Mouse (Mus musculus) stomach, embryonic 16.5 days (tissue): ENCODE measurements around the gene Ctsll3. TPM values are rescaled to one million over a fixed set of nuclear protein-coding genes. Genes with fewer than 3 reads are reported as not detected.
A peak's percentile ranks its signal among the peaks of the same experiment; 100 is the strongest.

Source experiments
- ATAC-seq: fragments of 200-750 bp; cut with Nextera tagmentation; 2 replicates; pipeline ENCODE4 v1.8.0; 2017; ENCODE audit warnings: moderate number of reproducible peaks, moderate TSS enrichment; ENCODE audit not compliant: insufficient read depth, low FRiP score
- H3K27ac ChIP-seq: fragments of 300-500 bp; sonication (generic); 2 replicates; pipeline ENCODE4 v1.5.1; 2014; ENCODE audit warnings: low read length
- H3K27me3 ChIP-seq: fragments of 300-500 bp; sonication (generic); 2 replicates; pipeline ENCODE4 v1.6.1; 2014; ENCODE audit warnings: low read length, control low read depth, mixed read lengths; ENCODE audit not compliant: control insufficient read depth, insufficient read depth
- H3K36me3 ChIP-seq: fragments of 300-500 bp; sonication (generic); 2 replicates; pipeline ENCODE4 v1.6.1; 2014; ENCODE audit warnings: low read length; ENCODE audit not compliant: control insufficient read depth, insufficient read depth
- H3K4me1 ChIP-seq: fragments of 300-500 bp; sonication (generic); 2 replicates; pipeline ENCODE4 v1.6.1; 2014; ENCODE audit warnings: low read length, control low read depth, mixed read lengths; ENCODE audit not compliant: control insufficient read depth, insufficient read depth
- H3K4me2 ChIP-seq: fragments of 300-500 bp; sonication (generic); 2 replicates; pipeline ENCODE4 v1.6.1; 2014; ENCODE audit warnings: low read depth, low read length, mixed read lengths
- H3K4me3 ChIP-seq: fragments of 300-500 bp; sonication (generic); replicated peaks from 2 replicates; pipeline ENCODE4 v1.5.1; 2014; ENCODE audit warnings: mild to moderate bottlenecking, low read length
- H3K9ac ChIP-seq: fragments of 300-500 bp; sonication (generic); 2 replicates; pipeline ENCODE4 v1.6.1; 2014; ENCODE audit warnings: low read length
- H3K9me3 ChIP-seq: fragments of 300-500 bp; sonication (generic); replicated peaks from 2 replicates; pipeline ENCODE4 v1.6.1; 2016; ENCODE audit warnings: low read length, control low read depth; ENCODE audit not compliant: control insufficient read depth
- WGBS: fragments of 180-500 bp; shearing (Covaris S2); extraction: QIAGEN DNeasy Blood & Tissue Kit; methylation state at CpG from one replicate; pipeline ENCODE4 v1.1.7; 2014; 5-methylcytosine and 5-hydroxymethylcytosine counted together
- polyA plus RNA-seq: library from polyadenylated mRNA; unstranded; fragments of >200 nt; fragmentation: Nextera tagmentation; extraction: Ambion mirVana; gene quantifications from 2 replicates; pipeline ENCODE4 v1.2.1, GENCODE M21; 2015

The Ctsll3 gene
- not detected in 2 replicates for polyA plus RNA-seq

DNA sequence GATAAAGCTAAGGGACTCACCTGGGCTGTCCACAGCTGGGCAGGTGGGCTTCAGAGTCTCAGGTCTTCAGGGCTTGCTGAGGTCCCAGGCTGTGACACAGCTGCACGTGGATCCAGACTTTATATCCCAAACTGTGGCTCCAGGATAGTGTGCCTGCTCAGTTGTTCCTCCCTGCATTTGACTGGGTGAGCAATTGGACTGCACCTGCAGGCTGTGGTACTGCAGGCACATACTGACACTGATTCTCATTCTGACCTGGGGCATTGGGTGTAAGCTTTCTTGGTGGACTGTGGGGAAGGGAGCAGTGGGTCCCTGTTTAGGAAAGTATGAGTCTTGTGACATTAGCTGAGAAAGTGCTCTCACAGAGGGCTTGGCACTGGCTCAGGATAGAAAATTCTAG is at the start of gene Ctsll3:
Gene Ctsll3 (minus strand): TSS at position 101 of the 400 bp plus-strand sequence.
- Histone ChIP-seq H3K4me2 (no peak within 1 kb of the TSS), H3K27ac (no peak within 1 kb of the TSS), H3K4me1 (no peaks in the 10 kb centered on the region), H3K27me3 (no peaks in the 10 kb centered on the region), H3K9ac (no peak within 1 kb of the TSS), H3K4me3 (no peak within 1 kb of the TSS), H3K9me3 (no peaks in the 10 kb centered on the region), H3K36me3 (no peaks in the 10 kb centered on the region)
- ATAC-seq: no peak
- 52% methylated on average over 1 of the region's 1 CpGs for WGBS

GRCm38 (mm10) chr13:60848241-60849120 is 45.8 kb upstream of the Ctsll3 start:
- Histone ChIP-seq H3K27me3 (no peaks in the 10 kb centered on the region), H3K9ac (no peak overlapping the region), H3K36me3 (no peaks in the 10 kb centered on the region), H3K4me3 (no peak overlapping the region), H3K9me3 (no peaks in the 10 kb centered on the region), H3K4me2 (no peak overlapping the region), H3K27ac (peak overlapping the region; percentile 15; the same call in 1 of the 2 replicates), H3K4me1 (no peaks in the 10 kb centered on the region)
- WGBS: 79% methylated on average over 4 of the region's 4 CpGs
- peak; percentile 40; the same call in 1 of the 2 replicates for ATAC-seq

DNA sequence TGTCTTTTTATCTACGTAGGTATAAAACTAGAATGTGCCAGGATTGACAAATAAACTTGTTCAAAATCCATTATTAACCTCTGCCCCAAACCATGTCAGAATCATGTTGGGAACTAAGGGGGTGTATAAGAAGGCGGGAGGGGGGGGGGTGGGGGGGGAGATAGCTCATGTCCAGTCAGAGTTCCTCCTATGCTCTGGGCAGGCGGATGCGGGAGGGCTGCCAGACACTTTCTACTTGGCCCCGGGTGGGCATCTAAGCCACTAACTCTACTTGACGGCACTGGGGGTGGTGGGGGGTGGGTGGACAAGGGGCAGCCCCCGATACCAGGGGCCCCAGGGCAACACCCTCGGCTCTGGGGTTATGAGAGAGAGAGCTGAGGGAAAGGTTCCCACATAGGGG is 40.5 kb upstream of the Ctsll3 start:
- 81% methylated on average over 8 of the region's 8 CpGs for WGBS
- H3K9me3 ChIP-seq: no peaks in the 10 kb centered on the region
- no peak overlapping the region for H3K4me2 ChIP-seq

DNA sequence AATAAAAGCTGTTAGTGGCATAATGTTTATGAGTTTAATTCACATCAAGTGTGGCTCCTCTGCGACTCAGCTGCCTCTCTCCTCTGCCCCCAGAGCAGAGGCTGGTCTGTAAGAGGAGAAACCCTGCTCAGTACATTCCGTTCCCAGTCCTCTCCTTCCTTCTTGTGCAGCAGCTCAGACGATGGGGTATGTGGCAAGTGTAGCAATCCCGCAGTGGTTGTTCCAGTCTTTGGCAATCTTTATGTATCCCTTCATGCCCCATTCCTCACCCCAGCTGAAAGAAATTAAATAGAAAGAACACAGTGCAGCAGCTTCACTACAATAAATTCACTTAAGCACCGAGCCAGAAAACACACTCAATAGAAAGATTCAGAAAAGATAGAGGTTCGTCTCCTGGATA is 40.1 kb upstream of the Ctsll3 start:
- no peak overlapping the region for H3K27ac ChIP-seq
- ATAC-seq: no peak
- WGBS: 75% methylated on average over 6 of the region's 6 CpGs

More for the DNA sequence above, 40.5 kb upstream of the Ctsll3 start:
- Histone ChIP-seq H3K4me3 (no peak overlapping the region), H3K27me3 (no peaks in the 10 kb centered on the region), H3K4me1 (no peaks in the 10 kb centered on the region), H3K27ac (no peak overlapping the region), H3K9ac (no peak overlapping the region), H3K36me3 (no peaks in the 10 kb centered on the region)
- ATAC-seq: no peak

GRCm38 (mm10) chr13:60839353-60839902 is 36.8 kb upstream of the Ctsll3 start:
- no peak overlapping the region for H3K27ac ChIP-seq
- 76% methylated on average over 2 of the region's 2 CpGs for WGBS
- H3K27me3 ChIP-seq: no peaks in the 10 kb centered on the region
- H3K36me3 ChIP-seq: no peaks in the 10 kb centered on the region
- H3K4me1 ChIP-seq: no peaks in the 10 kb centered on the region
- no peak overlapping the region for H3K4me2 ChIP-seq
- no peak overlapping the region for H3K4me3 ChIP-seq
- ATAC-seq: no peak
- H3K9me3 ChIP-seq: no peaks in the 10 kb centered on the region
- H3K9ac ChIP-seq: no peak overlapping the region

More for the DNA sequence above, 40.1 kb upstream of the Ctsll3 start:
- Histone ChIP-seq H3K36me3 (no peaks in the 10 kb centered on the region), H3K4me3 (no peak overlapping the region), H3K27me3 (no peaks in the 10 kb centered on the region), H3K4me2 (no peak overlapping the region), H3K9me3 (no peaks in the 10 kb centered on the region), H3K4me1 (no peaks in the 10 kb centered on the region), H3K9ac (no peak overlapping the region)

DNA sequence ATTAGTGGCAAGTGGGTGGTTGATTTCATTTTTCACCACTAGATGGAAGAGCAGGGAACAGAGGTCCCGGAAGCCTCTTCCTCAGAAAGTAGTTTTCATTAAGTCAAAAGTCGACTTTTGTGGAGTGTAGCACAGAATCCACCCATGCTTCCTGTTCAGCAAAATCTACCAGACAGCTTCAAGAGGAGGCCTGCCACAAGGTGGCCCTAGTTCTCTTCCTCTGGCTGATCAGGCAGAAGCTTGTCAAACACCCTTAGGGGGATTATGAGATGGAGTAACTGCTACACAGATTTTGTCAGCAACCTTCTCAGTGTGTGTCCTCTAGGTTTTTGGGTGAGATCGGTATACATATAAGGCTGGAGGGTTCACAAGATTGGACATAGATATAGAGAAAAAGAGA is 23.4 kb upstream of the Ctsll3 start:
- H3K36me3 ChIP-seq: no peaks in the 10 kb centered on the region
- H3K9ac ChIP-seq: no peak overlapping the region
- H3K27ac ChIP-seq: no peak overlapping the region
- no peak overlapping the region for H3K4me2 ChIP-seq
- no peaks in the 10 kb centered on the region for H3K9me3 ChIP-seq
- ATAC-seq: no peak
- WGBS: 59% methylated on average over 3 of the region's 3 CpGs
- no peaks in the 10 kb centered on the region for H3K27me3 ChIP-seq
- H3K4me3 ChIP-seq: no peak overlapping the region
- no peaks in the 10 kb centered on the region for H3K4me1 ChIP-seq

GRCm38 (mm10) chr13:60820486-60821175 is 18.0 kb upstream of the Ctsll3 start:
- Histone ChIP-seq H3K36me3 (no peaks in the 10 kb centered on the region), H3K9me3 (no peaks in the 10 kb centered on the region), H3K27me3 (no peaks in the 10 kb centered on the region), H3K4me2 (no peak overlapping the region), H3K27ac (no peak overlapping the region), H3K9ac (no peak overlapping the region), H3K4me1 (no peaks in the 10 kb centered on the region), H3K4me3 (no peak overlapping the region)
- no peak for ATAC-seq
- 57% methylated on average over 3 of the region's 3 CpGs for WGBS

GRCm38 (mm10) chr13:60819469-60819868 is 16.8 kb upstream of the Ctsll3 start:
- Histone ChIP-seq H3K4me1 (no peaks in the 10 kb centered on the region), H3K4me2 (no peak overlapping the region), H3K27me3 (no peaks in the 10 kb centered on the region), H3K36me3 (no peaks in the 10 kb centered on the region), H3K9ac (no peak overlapping the region), H3K4me3 (no peak overlapping the region), H3K9me3 (no peaks in the 10 kb centered on the region), H3K27ac (no peak overlapping the region)
- ATAC-seq: no peak
- 7% methylated on average over 7 of the region's 7 CpGs for WGBS

DNA sequence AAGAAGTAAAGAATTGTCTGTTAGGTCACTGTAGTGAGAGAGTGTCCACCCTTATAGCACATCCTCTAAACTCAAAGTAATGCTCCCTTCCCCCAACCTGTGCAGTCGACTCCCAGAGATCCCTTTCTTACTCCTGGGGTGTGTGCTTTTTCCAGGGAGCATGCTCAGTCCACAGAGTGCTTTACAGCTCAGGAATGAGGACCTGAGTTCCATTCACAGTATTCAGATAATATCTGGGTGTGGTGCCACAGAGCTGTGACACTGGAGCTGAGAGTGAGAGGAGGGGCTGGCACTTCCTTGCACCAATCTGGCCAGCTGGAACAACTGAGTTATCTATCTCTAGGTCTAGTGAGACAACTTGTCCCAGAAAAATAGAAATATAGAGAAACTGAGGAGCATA is 11.1 kb upstream of the Ctsll3 start:
- H3K9me3 ChIP-seq: no peaks in the 10 kb centered on the region
- H3K27ac ChIP-seq: no peak overlapping the region
- no peak for ATAC-seq
- no peaks in the 10 kb centered on the region for H3K4me1 ChIP-seq
- H3K27me3 ChIP-seq: no peaks in the 10 kb centered on the region
- no peak overlapping the region for H3K4me3 ChIP-seq
- H3K4me2 ChIP-seq: no peak overlapping the region
- H3K36me3 ChIP-seq: no peaks in the 10 kb centered on the region
- H3K9ac ChIP-seq: no peak overlapping the region
- 60% methylated on average over 1 of the region's 1 CpGs for WGBS
